Mouse (Mus musculus) liver, postnatal 0 days (tissue): Measurements from ENCODE around the gene Nat14.

Source experiments
- CTCF ChIP-seq: sonication (generic); IDR thresholded peaks from 2 replicates; pipeline ENCODE4 v1.5.1; 2016; ENCODE audit warnings: antibody characterized with exemption, low read depth
- EP300 ChIP-seq: IDR thresholded peaks from 2 replicates; pipeline ENCODE4 v1.6.1; 2016; ENCODE audit warnings: antibody characterized with exemption, low read depth, mild to moderate bottlenecking

- TF ChIP-seq CTCF (no peak), EP300 (no peak)
These were observed 50.7 kb downstream of the Nat14 start for GRCm38 (mm10) chr7:4972321-4973047.
